Mouse (Mus musculus): ENCODE measurements around the gene Adam12. TPM values are rescaled to one million over a fixed set of nuclear protein-coding genes. Genes with fewer than 3 reads are reported as not detected.

The Adam12 gene
- total RNA-seq (2023) = 1 to 10 TPM in 1 of 2 experiments, under 1 TPM in 1; 0.39 to 1.7 TPM

DNA sequence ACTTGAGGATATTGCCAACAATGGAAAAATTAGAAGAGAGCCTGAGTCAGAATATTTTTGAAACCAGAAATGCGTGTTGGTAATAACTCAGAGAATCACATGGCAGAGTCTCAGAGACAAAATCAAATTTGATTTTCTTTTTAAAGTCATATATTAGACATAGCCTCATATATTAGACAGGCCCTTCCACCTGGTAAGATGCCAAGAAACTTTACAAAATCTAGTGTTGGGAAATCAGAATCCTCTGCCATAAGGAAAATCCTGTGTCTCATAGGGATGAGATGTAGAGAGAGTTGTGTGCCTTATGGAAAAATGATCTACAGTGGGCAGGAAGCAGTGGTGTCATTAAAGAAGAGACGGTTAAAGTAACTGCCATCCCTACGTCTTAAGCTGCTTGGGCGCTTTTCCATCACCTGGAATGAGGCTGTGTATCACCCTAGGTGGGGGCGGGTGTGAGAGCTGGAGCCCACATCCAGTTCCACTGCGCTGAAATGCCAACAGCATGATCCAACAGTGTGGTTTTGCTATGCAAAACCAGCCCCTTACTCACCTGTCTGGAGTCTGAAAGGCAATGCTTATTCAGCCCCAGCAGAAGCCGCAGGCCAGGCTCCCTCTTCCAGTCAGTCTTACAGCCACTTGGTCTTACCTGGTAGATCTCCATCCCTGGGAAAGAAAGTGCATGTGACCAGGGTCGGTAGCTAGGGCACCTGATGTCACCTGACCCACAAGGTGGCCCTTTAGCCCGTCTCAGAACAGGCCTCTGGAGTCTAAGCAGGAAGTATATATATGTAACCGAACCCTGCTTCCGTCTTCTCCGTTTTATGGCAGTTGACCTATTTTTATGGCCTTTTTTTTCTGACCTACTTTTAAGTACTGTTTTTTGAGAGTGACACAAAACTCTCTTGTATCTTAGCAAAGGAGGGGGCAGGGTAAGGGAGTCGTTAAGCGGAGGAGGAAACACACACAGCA is at the start of gene Adam12:
Gene Adam12 (minus strand): TSS at position 769 of the 969 bp plus-strand sequence.

Other genes starting within 250 kb of the Adam12 start
- gene D7Ertd443e, start 153.5 kb upstream of the Adam12 start, total RNA-seq (2023) = not detected

All from T-cell, adult 66 days (primary cell).